Mouse (Mus musculus): ENCODE results near the gene Ranbp2.

DNA sequence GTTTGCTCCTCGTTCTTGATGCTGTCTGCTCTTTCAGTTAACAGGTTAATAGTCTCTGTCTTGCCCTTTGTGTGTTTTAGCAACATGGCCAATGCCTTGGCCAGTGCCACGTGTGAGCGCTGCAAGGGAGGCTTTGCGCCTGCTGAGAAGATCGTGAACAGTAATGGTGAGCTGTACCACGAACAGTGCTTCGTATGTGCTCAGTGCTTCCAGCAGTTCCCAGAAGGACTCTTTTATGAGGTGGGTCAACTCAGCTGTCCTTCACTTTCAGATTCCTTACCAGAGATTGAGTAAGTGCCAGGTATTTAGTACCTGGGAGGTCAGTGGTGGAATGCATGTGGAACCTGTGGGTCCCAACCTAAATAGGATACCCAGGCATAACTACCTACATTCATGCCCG is 47.8 kb upstream of the Ranbp2 start:
- TF ChIP-seq CTCF (IDR thresholded peaks at IDR 0.05; ENCODE audit: low read depth) (no peak), EP300 (optimal IDR thresholded peaks at IDR 0.05) (no peak)
